Mouse (Mus musculus) megakaryocyte-erythroid progenitor cell, adult 5-6 weeks (primary cell): ENCODE results near the gene B4gat1. TPM values are rescaled to one million over a fixed set of nuclear protein-coding genes. Genes with fewer than 3 reads are reported as not detected.

Experiments used
- ATAC-seq: replicated peaks from 2 replicates; pipeline ENCODE4 v1.8.0; 2016; ENCODE audit warnings: mild to moderate bottlenecking, inconsistent platforms; ENCODE audit not compliant: severe bottlenecking, poor library complexity, low FRiP score, low TSS enrichment
- total RNA-seq, 2 experiments: library from RNA; stranded (forward) in 1 of 2; stranded (reverse) in 1 of 2; fragments of 200-1000, 215-1000 nt in 1 of 2; fragments of >200 nt in 1 of 2; fragmentation: Nextera tagmentation in 1 of 2; gene quantifications; 2 replicates each; pipeline ENCODE4 v1.2.3; 2014 to 2017

B4gat1 gene
- total RNA-seq, 2 experiments from 2014 or later = not detected

- ATAC-seq = no peak
These were observed 17.6 kb downstream of the B4gat1 start for GRCm38 (mm10) chr19:5056251-5056650.

DNA sequence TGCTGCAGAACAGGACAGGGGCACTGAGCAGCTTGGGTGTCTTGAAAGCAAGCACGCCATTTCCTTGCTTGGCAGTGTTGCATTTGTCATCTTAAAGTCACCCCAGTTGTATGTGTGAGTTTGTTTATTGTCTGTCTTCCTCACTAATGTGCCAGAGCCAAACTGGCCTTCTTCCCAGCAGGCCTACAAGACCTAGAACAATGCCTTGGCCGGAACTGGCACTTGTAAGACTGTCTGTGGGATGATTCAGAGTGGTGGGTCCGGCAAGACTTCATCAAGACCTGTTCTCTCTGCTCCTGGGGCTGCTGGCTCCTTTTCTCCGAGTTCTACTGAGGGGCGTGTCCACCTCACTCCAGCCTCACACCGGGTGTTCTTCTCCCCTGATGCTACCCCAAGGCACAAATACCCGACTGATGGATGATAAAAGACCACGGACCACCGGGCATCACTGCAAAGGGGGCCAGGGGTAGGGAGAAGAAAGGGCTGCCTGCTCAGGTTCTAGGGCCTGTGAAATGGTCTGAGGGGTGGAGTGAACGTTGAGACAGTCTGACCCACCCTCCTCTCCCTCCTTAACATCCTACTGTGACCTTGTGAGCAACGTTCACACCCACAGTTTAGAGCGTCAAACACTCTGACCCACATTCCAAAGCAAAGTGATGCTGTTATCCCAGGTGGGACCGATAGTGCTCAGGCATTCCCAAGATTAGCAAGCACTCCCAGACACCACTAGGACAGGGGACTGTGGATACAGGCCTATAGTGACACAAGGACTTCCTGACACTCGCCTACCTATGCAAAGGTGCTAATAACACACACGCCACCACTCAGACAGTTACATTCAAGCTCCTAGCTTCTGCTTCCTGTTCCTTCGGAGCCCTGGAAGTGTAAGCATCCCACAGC lies 19.5 kb downstream of the B4gat1 start:
- ATAC-seq = no peak

- ATAC-seq = no peak
These were observed 20.5 kb downstream of the B4gat1 start for GRCm38 (mm10) chr19:5058801-5059771.

- ATAC-seq = no peak
These were observed 22.0 kb downstream of the B4gat1 start for GRCm38 (mm10) chr19:5060365-5061330.

DNA sequence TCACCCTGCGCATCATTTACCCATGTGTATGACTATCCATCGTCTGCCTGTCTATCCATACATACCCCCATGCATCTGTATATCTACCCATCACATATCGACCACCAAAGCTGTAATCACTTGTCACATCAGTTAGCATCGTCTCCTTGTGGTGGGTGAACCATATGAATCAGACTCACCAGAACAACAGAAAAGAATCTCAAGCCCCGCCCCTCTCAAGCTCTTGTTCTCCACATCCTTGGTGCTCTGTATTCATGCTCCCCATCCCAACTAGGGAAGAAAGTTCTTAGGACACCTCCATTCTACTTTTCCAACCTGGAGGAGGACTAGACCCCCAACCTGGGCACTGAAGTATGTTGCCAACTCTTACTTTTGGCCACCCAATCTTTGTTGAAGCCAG lies 23.4 kb downstream of the B4gat1 start:
- no peak for ATAC-seq

DNA sequence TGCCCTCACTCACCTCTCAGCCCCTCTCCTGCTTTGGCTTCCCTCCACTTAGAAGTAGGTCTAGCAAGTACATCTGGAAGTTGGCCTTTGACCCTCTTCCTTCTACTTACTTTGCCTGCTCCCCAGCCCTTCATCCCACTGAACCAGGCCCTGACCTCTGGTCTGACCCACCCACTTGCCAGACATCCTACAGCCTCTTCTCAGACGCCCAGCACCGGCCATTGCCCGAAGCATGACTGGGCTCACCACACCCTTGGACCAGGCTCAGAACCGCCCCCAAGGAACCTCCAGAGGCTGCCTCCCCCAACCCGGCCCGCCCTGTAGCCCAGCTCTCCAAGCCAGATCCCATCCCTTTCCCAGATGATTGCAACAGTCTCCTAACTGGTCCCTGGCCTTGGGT lies 23.8 kb downstream of the B4gat1 start:
- ATAC-seq = no peak

GRCm38 (mm10) chr19:5065104-5065503 lies 26.5 kb downstream of the B4gat1 start:
- ATAC-seq = no peak

GRCm38 (mm10) chr19:5067040-5067799 lies 28.6 kb downstream of the B4gat1 start:
- ATAC-seq = peak; percentile 89

DNA sequence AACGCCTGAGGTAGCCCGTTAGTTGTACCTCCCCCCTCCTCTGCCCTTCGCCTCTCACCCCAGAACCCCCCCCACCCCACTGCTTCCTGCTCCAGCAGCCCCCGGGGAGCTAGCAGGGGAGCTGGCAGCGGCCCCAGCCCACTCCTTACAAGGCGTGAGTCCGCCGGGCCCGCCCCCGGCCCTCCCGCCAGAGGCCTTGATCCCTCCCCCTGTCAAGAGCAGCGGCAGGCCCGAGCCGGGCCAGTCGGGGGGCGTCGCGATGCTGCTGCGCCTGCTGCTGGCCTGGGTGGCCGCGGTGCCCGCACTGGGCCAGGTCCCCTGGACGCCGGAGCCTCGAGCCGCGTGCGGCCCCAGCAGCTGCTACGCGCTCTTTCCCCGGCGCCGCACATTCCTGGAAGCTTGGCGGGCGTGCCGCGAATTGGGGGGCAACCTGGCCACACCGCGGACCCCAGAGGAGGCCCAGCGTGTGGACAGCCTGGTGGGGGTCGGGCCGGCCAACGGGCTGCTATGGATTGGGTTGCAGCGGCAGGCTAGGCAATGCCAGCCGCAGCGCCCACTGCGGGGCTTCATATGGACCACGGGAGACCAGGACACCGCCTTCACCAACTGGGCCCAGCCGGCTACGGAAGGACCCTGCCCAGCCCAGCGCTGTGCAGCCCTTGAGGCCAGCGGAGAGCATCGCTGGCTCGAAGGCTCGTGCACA lies 29.4 kb downstream of the B4gat1 start, which contains the start of gene Cd248:
Cd248 (plus strand) TSS at position 212 of the 703 bp plus-strand sequence.
- no peak for ATAC-seq

GRCm38 (mm10) chr19:5068570-5069234 lies 30.1 kb downstream of the B4gat1 start:
- no peak for ATAC-seq

DNA sequence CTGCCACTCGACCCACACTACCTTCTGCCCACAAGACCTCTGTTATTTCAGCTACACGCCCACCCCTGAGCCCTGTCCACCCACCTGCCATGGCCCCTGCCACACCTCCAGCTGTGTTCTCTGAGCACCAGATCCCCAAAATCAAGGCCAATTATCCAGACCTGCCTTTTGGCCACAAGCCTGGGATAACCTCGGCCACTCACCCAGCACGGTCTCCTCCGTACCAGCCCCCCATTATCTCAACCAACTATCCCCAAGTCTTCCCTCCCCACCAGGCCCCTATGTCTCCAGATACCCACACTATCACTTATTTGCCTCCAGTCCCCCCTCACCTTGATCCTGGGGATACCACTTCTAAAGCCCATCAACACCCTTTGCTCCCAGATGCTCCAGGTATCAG lies 30.9 kb downstream of the B4gat1 start:
- ATAC-seq = no peak

DNA sequence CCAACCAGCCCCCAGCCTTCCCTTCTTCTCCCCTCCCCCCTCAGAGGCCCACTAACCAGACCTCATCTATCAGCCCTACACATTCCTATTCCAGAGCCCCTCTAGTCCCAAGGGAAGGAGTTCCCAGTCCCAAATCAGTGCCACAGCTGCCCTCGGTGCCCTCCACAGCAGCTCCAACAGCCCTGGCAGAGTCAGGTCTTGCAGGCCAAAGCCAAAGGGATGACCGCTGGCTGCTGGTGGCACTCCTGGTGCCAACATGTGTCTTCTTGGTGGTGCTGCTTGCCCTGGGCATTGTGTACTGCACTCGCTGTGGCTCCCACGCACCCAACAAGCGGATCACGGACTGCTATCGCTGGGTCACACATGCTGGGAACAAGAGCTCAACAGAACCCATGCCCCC lies 31.4 kb downstream of the B4gat1 start:
- ATAC-seq = no peak

- ATAC-seq = no peak
These were observed 32.5 kb downstream of the B4gat1 start for GRCm38 (mm10) chr19:5071077-5071476.

- ATAC-seq = peak; percentile 72
These were observed 33.1 kb downstream of the B4gat1 start for GRCm38 (mm10) chr19:5071545-5072369.

GRCm38 (mm10) chr19:5072389-5073019 lies 33.9 kb downstream of the B4gat1 start:
- ATAC-seq = no peak

GRCm38 (mm10) chr19:5073028-5073427 lies 34.4 kb downstream of the B4gat1 start:
- no peak for ATAC-seq
